Mouse (Mus musculus) retina, adult 2 months (tissue): ENCODE results near the gene Gm49373.
"Not testable (repeated sequence)": the region's sequence is repeated elsewhere in the genome, so short reads cannot be mapped to it uniquely, and the experiment has no call there.

Experiments used
- DNase-seq: peaks from one replicate; pipeline ENCODE4 v3.0.0-alpha.2; 2012; ENCODE audit warnings: low read depth, low spot score

Gm49373 gene

DNA sequence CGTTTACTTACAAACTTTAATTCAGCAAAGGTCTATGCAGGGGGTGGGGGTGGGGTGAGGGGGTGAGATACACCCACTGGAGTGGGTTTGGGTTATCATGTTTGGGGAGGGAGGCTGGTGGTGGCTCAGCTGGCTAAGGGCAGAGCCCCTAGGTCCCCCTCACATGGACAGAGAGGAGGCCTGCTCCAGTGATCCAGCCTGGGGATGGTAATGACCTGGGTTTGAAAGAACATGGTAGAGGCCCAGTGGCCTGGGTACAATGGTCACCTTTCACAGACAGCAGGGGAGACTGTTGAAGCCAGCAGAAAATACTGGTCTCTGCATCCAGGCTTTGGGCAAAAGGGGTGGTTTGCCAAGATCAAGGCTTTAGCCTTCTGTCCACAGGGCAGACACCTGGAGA lies 1.3 kb upstream of the Gm49373 start:
- DNase-seq: no peak

DNA sequence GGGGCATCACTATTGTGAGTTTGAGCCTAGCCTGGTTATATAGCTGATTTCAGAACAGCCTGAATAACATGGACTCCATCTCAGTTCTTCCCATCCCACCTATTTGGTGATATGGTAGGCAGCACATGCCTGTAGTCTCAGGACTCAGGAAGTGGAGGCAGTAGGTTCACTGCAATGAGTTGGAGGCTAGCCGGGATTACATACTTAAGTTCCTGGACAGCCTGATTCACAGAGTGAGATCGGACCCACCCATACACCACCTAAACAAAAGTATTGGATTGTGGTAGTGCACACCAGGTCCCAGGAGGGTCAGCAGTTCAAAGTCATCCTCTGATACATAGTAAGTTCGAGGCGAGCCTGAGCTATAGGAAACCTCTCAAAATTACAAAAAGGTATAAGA lies 255 bp downstream of the Gm49373 start:
- DNase-seq: no peak

DNA sequence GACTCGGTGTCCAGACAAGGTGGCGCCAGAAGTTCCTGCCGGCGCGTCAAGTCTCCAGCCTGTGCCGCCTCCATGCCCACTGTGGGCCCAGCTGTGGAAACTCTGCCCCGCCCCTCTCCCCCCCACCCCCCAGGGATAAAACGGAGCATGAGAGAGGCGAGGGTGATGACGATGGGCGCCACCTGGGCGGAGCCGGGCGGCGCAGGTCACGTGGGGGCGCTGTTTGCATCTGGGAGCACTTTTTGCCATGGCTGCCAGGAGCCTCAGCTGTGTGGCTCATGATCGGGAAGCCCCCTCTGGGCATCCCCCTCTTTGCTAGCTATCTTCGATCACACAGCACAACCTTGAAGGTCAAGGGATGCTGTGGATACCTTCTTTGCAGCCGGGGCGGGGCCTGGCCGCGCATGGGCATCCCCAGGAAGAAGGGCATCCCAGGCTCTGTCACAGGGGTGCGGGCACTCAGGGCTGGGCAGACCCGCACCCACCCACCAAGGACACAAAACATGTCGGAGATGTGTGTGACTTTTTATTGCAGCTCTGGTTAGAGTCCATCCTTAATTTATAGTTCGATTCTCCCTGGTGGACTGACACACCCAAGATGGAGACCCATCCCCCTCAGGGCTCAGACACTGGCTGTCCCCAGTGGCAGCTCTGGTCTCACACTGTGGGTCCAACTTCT lies 5.8 kb downstream of the Gm49373 start, which contains the start of gene Zglp1:
Zglp1 (minus strand) TSS at position 88 of the 679 bp plus-strand sequence.
- no peak for DNase-seq

DNA sequence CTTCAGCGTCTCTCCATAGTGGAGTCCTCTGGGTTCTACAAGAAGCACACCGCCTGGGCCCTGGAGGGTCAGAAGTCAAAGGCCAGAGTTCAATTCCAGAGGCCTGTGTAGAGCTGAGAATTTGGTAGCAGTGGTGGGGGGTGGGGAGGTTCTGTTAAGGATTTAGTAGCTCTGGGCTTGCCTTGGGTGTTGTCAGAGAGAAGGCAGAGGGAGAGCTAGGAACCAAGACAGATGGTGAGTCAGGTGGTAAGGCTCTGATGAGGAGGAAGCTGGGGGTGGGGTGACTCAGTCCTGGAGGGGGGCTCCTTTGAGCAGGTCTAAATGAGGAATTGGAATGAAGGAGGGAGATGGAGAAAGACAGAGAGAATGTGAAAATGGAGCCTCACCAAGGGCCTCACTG lies 10.0 kb downstream of the Gm49373 start:
- DNase-seq: no peak

DNA sequence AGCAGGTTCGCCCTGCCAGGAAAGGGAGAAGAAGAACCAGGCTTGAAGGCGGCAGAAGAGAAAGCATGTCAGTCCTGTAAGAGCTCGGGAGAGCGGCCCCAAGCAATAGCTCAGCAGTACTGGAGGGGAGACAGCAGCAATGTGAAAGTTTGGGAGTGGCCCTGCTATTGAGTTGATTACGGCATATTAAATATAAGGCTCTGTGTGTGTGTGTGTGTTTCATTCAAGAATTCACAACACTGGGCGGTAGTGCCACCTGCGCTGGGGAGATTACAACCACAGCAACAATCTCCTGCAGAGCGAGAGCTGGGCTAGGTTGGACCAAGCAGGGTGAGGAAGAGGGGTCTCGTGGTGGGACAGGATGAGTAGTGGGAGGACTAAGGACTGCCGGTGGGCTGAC lies 21.3 kb downstream of the Gm49373 start:
- no peak for DNase-seq

DNA sequence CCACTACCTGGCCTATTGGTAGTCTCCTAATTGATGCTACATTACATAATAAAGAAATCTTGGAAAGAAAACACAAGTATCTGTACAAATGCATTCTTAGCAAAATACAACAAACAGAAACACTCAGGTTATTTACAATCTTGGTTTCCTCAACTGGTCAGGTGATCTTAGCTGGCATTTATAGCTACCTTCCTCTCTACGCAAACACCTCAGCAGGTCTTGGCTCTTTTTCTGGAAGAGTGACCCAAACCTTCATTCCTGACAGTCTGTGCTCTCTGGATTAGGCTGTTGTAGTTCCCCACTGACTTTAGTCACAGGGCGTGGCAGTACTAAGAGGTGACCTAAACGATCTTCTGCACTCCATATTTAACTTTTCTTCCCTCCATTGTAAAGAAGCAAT lies 27.7 kb downstream of the Gm49373 start:
- no peak for DNase-seq

DNA sequence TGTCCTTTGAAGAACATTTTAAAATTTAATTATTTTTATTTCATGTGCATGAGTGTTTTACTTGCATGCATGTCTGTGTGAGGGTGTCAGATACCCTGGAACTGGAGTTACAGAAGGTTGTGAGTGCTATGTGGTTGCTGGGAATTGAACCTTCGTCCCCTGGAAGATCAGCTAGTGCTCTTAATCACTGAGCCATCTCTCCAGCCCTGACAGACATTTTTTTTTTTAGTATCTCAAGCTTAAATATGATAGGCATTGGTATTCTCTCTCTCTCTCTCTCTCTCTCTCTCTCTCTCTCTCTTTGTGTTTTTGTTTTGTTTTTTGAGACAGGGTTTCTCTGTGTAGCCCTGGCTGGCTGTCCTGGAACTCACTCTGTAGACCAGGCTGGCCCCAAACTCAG lies 28.1 kb downstream of the Gm49373 start:
- not testable (repeated sequence) for DNase-seq

DNA sequence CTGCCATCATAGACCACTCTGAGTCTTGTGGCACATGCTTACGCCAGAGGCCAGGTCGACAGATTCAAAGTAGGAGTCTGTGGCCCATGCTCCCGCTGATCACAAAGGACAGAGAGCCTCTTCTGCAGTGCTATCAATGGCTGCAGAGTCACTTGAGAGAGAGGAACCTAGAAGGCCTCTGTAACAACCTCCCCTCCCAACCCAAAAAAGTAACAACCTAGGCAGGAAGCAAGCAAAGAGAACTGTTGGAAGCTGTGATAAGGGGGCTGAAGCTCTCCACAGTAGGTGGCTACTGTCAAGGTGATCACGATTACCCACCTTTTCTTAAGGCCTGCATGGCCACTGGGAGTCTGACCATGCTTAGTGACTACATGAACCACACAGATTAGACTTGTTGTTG lies 29.3 kb downstream of the Gm49373 start:
- DNase-seq: no peak

DNA sequence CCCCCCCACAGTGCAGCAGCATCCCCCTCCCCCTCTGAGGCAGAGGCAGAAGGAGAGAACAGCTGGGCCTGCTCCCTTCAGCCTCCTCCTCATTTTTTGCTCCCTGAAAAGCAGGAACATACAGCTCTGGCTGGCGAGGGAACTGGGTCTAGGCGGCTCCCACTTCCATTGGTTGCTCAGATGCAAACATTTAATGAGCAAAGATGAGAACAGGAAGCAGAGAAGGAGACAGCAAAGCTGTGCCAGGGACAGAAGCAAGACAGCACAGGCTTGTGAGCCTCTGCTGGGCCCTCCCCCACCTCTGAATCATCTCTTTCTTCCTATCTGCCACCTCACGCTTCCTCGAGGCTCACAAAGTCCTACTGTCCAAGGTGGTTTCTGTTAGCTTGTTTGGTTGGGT lies 31.6 kb downstream of the Gm49373 start:
- no peak for DNase-seq

DNA sequence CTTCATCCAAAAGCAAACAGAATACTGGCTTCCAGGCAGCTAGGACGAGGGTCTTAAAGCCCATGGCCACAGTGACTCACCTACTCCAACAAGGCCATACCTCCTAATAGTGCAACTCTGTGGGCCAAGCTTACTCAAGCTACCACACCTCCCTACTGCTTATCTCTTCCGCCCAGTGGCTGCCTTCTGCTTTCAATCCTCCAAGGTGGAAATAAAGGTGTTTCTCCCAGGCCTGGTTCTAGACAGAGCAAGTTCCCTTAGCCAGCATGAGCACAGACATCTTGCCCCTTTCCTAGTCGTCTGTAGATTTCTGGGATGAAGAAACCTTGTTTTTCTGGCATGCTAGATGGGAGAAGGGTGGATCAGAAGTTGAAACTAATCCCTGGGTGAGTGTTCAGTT lies 33.1 kb downstream of the Gm49373 start:
- no peak for DNase-seq

DNA sequence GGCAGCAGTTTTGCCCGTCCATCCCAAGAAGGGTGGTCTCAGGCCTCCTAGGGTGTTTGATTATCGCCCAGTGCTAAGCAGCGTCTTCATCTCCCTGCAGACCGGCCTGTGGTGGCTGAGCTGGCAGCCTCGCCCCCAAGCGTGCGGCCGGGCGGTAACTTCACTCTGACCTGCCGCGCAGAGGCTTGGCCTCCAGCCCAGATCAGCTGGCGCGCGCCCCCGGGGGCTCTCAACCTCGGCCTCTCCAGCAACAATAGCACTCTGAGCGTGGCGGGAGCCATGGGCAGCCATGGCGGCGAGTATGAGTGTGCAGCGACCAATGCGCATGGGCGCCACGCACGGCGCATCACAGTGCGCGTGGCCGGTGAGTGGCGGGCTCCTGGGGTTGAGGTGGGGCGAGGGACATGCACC lies 35.4 kb downstream of the Gm49373 start:
- no peak for DNase-seq

DNA sequence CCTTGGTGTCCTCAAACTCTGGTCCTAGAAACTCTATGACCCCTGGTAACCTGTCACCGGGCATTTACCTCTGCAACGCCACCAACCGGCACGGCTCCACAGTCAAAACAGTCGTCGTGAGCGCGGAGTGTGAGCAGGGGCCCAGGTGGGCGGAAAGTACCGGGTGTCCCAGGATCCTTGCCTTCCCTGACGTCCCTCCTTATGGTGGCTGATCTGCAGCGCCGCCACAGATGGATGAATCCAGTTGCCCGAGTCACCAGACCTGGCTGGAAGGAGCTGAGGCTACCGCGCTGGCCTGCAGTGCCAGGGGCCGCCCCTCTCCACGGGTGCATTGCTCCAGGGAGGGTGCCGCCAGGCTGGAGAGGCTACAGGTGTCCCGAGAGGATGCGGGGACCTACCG lies 36.2 kb downstream of the Gm49373 start:
- DNase-seq: no peak

DNA sequence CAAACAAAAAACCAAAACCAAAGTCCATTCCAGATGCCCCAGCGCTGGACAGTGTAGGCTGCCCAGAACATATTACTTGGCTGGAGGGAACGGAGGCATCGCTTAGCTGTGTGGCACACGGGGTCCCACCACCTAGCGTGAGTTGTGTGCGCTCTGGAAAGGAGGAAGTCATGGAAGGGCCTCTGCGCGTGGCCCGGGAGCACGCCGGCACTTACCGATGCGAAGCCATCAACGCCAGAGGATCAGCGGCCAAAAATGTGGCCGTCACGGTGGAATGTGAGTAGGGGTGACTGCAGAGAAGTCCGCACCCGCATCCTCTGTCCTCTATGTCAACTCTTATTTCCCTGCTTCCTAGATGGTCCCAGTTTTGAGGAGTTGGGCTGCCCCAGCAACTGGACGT lies 36.7 kb downstream of the Gm49373 start:
- DNase-seq: no peak

DNA sequence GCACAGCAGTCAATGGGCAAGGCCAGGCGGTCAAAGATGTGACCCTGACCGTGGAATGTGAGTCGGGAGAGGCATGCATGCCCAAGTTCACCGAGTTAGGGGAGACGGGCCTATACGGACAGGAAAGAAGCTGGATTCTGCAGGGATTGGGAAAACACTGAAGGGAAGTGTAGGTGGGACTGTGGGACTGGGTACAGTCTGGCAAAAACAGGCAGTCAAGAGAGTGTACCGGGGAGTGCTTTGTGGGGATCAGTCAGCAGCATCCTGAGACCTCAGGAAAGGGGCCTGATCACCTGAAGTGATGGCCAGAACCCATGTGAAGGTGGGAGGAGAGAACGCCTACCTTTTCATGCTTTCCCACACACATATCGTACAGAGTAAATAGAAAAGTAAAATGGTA lies 37.3 kb downstream of the Gm49373 start:
- DNase-seq: no peak

DNA sequence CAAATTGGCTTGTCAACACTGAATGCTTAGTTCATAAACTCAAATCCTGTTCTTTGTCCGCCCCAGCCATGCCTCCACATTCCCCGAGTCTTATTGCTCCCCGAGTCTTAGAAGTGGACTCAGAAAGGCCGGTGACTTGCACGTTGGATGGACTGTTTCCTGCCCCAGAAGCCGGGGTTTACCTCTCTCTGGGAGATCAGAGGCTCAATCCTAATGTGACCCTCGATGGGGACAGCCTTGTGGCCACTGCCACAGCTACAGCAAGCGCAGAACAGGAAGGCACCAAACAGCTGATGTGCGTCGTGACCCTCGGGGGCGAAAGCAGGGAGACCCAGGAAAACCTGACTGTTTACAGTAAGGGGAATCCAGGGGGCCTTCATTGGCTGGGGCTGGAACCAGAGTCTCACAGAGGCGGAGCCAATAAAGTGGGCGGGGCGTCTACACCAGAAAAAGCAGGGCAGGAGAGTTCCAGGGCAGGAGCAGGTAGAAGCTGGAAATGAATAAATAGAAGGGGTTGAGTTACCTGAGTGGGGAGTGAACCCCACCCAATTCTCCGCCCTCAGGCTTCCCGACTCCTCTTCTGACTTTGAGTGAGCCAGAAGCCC lies 38.3 kb downstream of the Gm49373 start:
- no peak for DNase-seq

DNA sequence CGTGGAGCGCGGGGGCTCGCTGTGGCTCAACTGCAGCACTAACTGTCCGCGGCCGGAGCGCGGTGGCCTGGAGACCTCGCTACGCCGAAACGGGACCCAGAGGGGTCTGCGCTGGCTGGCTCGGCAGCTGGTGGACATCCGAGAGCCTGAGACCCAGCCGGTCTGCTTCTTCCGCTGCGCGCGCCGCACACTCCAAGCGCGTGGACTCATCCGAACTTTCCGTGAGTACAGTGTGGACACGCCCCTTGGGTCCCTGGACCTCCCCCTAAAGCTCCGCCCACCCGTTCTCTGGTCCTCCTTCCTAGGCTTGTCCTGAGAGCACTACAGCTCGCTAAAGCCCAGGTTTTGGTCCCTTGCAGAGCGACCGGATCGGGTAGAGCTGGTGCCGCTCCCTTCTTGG lies 39.8 kb downstream of the Gm49373 start:
- DNase-seq: no peak

DNA sequence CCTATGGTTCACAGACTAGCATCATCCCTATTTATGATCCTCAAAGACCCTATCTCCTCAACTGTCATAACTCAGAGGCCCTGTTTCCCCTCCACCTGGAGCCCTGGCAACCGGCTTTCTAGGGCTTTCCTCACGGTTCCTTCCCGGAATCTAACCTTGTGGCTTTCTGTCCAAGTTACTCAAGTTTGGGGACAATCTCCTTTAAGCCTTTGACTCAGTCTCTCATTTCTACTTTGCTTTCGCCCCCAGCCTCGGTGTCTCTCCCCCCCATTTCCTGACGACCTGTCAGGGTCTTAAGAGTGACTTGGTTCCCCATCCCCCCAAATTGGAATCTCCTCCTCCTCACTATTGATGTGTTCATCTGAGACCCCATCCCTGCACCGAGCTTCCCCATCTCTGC lies 40.4 kb downstream of the Gm49373 start:
- DNase-seq: no peak

DNA sequence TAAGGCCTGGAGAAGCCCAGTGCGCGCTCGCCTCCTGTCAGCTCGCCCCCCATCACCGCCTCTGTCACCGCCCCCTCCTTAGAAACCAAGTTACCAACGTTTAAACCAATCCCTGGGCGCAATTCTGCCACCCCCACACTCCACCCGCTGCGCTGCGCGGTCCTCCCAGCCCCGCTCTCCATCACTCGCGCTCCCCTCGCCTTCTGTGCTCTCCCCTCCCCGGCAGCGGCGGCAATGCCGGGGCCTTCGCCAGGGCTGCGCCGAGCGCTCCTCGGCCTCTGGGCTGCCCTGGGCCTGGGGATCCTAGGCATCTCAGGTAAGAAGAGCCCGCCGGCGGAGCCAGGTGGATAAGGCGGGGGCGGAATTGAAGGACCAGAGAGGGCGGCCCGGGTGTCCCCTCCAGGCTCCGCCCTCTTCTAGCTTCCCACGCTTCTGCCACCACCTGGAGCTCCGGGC lies 41.0 kb downstream of the Gm49373 start, which contains the start of gene Icam5:
Icam5 (plus strand) TSS at position 178 of the 456 bp plus-strand sequence.
- DNase-seq: no peak

DNA sequence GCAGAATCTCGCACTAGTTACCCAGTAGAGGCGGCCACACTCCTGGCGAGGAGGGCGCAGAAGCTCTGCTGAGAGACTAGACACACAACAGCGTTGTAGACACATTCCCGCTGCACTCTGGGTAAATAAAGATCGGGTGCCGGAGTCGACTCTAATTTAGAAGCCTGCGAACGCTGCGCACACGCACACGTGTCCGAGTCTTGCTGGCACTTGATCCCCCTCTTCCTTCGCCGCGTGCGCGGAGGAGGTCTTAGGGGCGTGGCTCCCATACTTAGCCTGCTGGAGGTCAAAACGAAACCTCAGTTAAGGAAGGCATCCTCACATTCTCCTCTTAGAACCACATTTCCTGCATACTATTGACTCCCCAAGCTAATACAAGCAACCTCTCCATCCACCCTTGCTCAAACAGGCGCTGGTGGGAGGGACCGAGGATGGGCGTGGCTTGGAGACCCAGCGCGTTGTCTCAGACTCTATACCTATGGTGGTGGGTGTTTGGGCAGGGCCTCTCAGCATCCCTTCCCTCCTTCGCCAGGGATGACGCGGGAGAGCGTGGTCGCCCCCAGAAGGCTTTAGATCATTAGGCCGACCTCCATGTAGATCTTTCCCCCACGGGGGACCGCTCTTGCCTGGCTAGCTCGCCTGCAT lies 41.5 kb downstream of the Gm49373 start:
- no peak for DNase-seq

DNA sequence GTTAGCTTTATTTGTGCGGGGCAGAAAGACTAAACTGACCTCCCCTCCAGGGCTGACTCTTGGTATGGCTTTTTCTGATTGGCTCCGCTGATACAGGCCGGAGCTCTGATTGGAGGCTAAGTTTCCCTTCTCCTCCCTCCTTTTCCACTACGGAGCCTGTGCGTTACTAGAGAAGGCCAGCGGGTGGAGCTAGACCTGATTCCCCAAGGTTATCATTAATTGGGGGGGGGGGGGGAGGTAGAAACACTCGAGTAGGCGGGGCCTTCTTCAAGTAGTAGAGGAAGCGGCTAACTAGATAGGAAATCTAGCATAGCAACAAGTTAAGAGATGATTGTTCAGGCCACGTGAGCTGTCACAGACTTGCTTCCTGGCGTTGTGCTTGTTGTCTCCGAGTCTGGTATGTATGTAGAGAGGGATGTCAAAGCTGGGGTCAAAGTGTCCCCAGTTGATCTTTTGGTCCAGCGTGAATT lies 42.1 kb downstream of the Gm49373 start:
- peak; percentile 56 for DNase-seq

DNA sequence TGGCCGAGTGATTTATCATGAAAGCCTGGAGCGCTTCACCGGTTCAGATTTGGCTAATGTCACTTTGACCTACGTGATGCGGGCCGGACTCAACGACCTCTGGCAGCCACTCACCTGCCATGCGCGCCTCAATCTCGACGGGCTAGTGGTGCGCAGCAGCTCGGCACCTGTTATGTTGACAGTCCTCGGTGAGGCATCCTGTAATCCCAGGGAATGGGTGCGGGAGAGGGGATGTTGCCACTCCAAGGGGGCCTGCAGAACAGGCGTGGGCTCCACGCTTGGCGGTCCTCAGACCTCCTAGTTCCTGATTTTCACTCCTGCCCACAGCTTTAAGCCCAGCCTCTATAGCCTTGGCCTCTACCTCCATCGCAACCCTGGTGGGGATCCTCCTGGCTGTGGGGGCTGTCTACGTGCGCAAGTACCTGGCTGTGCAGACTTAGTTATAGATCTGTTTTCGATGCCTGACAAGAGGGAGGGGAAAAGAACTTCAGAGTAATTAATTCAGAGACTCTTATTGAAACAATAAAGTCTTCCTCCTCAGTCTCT lies 42.8 kb downstream of the Gm49373 start:
- DNase-seq: no peak

DNA sequence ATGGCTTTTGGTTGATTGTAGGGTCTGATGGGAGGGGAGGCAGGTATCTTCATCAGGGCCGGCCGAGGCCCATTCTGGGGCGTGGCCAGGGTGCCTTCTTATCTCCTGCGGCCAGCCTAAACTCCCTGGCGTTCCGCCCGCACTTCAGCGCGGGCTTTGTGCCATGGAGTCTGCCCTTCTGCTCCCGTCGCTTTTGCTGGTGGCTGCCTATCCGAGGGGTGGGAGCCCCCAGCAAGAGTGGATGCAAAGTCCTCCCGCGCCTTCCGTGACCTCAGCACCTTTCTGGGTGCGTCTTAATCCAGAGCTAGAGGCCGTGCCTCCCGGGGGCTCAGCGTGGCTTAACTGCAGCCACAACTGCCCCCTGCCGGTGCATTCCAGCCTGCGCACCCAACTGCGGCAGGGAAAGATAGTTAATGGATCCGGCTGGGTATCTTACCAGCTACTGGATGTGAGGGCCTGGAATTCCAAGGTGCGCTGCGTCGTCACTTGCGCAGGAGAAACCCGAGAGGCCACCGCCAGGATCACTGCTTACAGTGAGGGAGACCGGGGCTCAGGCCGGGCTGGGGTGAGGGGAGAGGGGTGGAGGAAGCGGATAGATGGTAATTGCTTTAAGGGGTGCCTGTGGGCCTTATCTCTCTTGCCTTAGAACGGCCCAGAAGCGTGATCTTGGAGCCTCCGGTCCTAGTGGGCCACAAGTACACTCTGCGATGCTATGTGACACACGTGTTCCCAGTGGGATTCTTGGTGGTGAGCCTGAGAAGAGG lies 43.4 kb downstream of the Gm49373 start, which contains the start of gene Icam4:
Icam4 (plus strand) TSS at position 83 of the 764 bp plus-strand sequence.
- DNase-seq: no peak
